Comparison of ENCODE assay signal across 8 mouse cellular contexts in genomic region chr6:3384816-3385215, GRCm38 (mm10). TPM values are rescaled to one million over a fixed set of nuclear protein-coding genes. Genes with fewer than 3 reads are reported as not detected.
DNase-seq lines count a peak whose midpoint lies in the region; ATAC-seq and TF ChIP-seq lines count a peak whose summit lies in the region.
"Not testable (repeated sequence)": the region's sequence is repeated elsewhere in the genome, so short reads cannot be mapped to it uniquely, and the experiment has no call there.
"Had no signal": no experiment of that assay in that cellular context is flagged by ENCODE, and none has a peak within 500 bp of the region (broad histone marks: within the 10 kb centered on the region; RNA-seq: fewer than 3 reads in every experiment).

No protein-coding gene starts in this region.

- H3K4me3 ChIP-seq in kidney, adult 2 months (ENCODE audit: insufficient read depth, low read depth, low read length); kidney, postnatal 0 days (replicated peaks; ENCODE audit: low read depth, low read length); liver, embryonic 14.5 days (ENCODE audit: insufficient read depth in 1 of 2, low read depth in 2 of 2, low read length in 2 of 2); lung, embryonic 16.5 days (ENCODE audit: low read length); stomach, embryonic 14.5 days (ENCODE audit: low read depth, low read length): not testable (repeated sequence)

- H3K9me3 ChIP-seq in kidney, postnatal 0 days (replicated peaks; ENCODE audit: low read length); liver, embryonic 14.5 days (ENCODE audit: control insufficient read depth, low read length); lung, embryonic 16.5 days (ENCODE audit: control insufficient read depth, low read length); stomach, embryonic 14.5 days (ENCODE audit: control insufficient read depth, low read depth, low read length): not testable (repeated sequence)

- not testable (repeated sequence) for TF ChIP-seq POLR2A in kidney, adult 2 months (IDR thresholded peaks at IDR 0.05; ENCODE audit: low read depth, low read length)

- DNase-seq in kidney, adult 2 months = peak; percentile 72
- DNase-seq in kidney, postnatal 0 days (ENCODE audit: low spot score); liver, embryonic 14.5 days (ENCODE audit: low read depth in 3 of 3, low spot score in 3 of 3): not testable (repeated sequence)

- not testable (repeated sequence) for H3K36me3 ChIP-seq in kidney, adult 2 months (ENCODE audit: control insufficient read depth, insufficient read depth, low read length); kidney, postnatal 0 days (ENCODE audit: insufficient read depth, low read length); liver, embryonic 14.5 days (replicated peaks; ENCODE audit: control insufficient read depth, insufficient read depth, low read depth); lung, embryonic 16.5 days (ENCODE audit: control insufficient read depth, insufficient read depth, low read length); stomach, embryonic 14.5 days (ENCODE audit: control insufficient read depth, insufficient read depth, low read length)

- not testable (repeated sequence) for TF ChIP-seq CTCF in kidney, adult 2 months (conservative IDR thresholded peaks at IDR 0.05; ENCODE audit: insufficient read depth, insufficient read length, low read depth, low read length); kidney, postnatal 0 days (IDR thresholded peaks at IDR 0.05; ENCODE audit: low read depth); liver, embryonic 14.5 days (IDR thresholded peaks at IDR 0.05; ENCODE audit: low read depth)

- peak; percentile 14 for ATAC-seq in activated CD4-positive, CD25-positive, alpha-beta regulatory T cell, adult 4 months
- ATAC-seq in hematopoietic stem cell, adult 5-6 weeks (replicated peaks in 1 of 2; ENCODE audit: insufficient read depth in 1 of 2, low FRiP score in 2 of 2, low TSS enrichment in 1 of 2, low read depth in 1 of 2, poor library complexity in 2 of 2, severe bottlenecking in 2 of 2) = peak; percentile 54 to 66
- peak; percentile 89 for ATAC-seq in kidney, postnatal 0 days (replicated peaks; ENCODE audit: low FRiP score, low read depth)
- ATAC-seq in liver, embryonic 14.5 days (ENCODE audit: insufficient read depth) = peak; percentile 28; the same call in 1 of the 2 replicates
- peak; percentile 74 for ATAC-seq in lung, embryonic 16.5 days (ENCODE audit: low read depth)
- peak; percentile 75 for ATAC-seq in stomach, embryonic 14.5 days (ENCODE audit: insufficient number of reproducible peaks, insufficient read depth, low FRiP score, low read depth)

- not testable (repeated sequence) for H3K27me3 ChIP-seq in kidney, adult 2 months (replicated peaks; ENCODE audit: control insufficient read depth, insufficient read depth, low read length); kidney, postnatal 0 days (ENCODE audit: insufficient read depth, low read length); liver, embryonic 14.5 days (ENCODE audit: control insufficient read depth, insufficient read depth, low read length); lung, embryonic 16.5 days (ENCODE audit: control insufficient read depth, insufficient read depth, low read depth, low read length); stomach, embryonic 14.5 days (ENCODE audit: control insufficient read depth, insufficient read depth, low read length)

- peak overlapping the region; percentile 60; the same call in 1 of the 2 replicates for H3K27ac ChIP-seq in kidney, adult 2 months (ENCODE audit: insufficient read depth, low read depth, low read length)
- H3K27ac ChIP-seq in kidney, postnatal 0 days; liver, embryonic 14.5 days; lung, embryonic 16.5 days (ENCODE audit: low read length); stomach, embryonic 14.5 days (ENCODE audit: low read length): not testable (repeated sequence)

- H3K4me2 ChIP-seq in kidney, postnatal 0 days (ENCODE audit: low read length); liver, embryonic 14.5 days (ENCODE audit: low read depth); lung, embryonic 16.5 days (ENCODE audit: low read depth, low read length); stomach, embryonic 14.5 days (replicated peaks; ENCODE audit: low read depth, low read length): not testable (repeated sequence)

- not testable (repeated sequence) for H3K9ac ChIP-seq in kidney, postnatal 0 days (ENCODE audit: low read depth, low read length); liver, embryonic 14.5 days (replicated peaks); lung, embryonic 16.5 days (ENCODE audit: low read length); stomach, embryonic 14.5 days (replicated peaks; ENCODE audit: low read depth, low read length)

- not testable (repeated sequence) for TF ChIP-seq EP300 in liver, embryonic 14.5 days (IDR thresholded peaks at IDR 0.05; ENCODE audit: low read depth)

- H3K4me1 ChIP-seq in kidney, adult 2 months (ENCODE audit: control insufficient read depth, insufficient read depth, low read length); kidney, postnatal 0 days (replicated peaks; ENCODE audit: insufficient read depth, low read length); liver, embryonic 14.5 days (replicated peaks; ENCODE audit: control insufficient read depth in 2 of 2, insufficient read depth in 2 of 2, low read length in 1 of 2); lung, embryonic 16.5 days (replicated peaks; ENCODE audit: control insufficient read depth, insufficient read depth, low read length); stomach, embryonic 14.5 days (ENCODE audit: control insufficient read depth, insufficient read depth, low read length): not testable (repeated sequence)

RNA-seq across cellular contexts. Expression of gene Samd9l, which starts 14.6 kb away (rescaled TPM):
- 100 to 1,000 TPM; 100 to 115 TPM for polyA plus RNA-seq in activated CD4-positive, CD25-positive, alpha-beta regulatory T cell, adult 4 months (2017; shearing (Covaris generic))
- 74.7 and 101 TPM in 2 replicates for total RNA-seq in hematopoietic stem cell, adult 5-6 weeks (2017)
- 8.5 and 12.6 TPM in 2 replicates for polyA plus RNA-seq in kidney, adult 2 months (2012; rRNA removed)
- 14.9 and 17.3 TPM in 2 replicates for polyA plus RNA-seq in kidney, postnatal 0 days (2015; fragmentation: Nextera tagmentation; extraction: Ambion mirVana)
- polyA plus RNA-seq in liver, embryonic 14.5 days (2012; rRNA removed) = 0.81 and 1.5 TPM in 2 replicates
- polyA plus RNA-seq in liver, embryonic 14.5 days (2014; fragmentation: Nextera tagmentation; extraction: Ambion mirVana) = 2.7 and 3.7 TPM in 2 replicates
- 8.3 and 9.6 TPM in 2 replicates for polyA plus RNA-seq in lung, embryonic 16.5 days (2015; fragmentation: Nextera tagmentation; extraction: Ambion mirVana)
- 14.5 and 14.6 TPM in 2 replicates for polyA plus RNA-seq in stomach, embryonic 14.5 days (2014; fragmentation: Nextera tagmentation; extraction: Ambion mirVana)
- polyA plus RNA-seq: erythroblast, embryonic 14.5 days had no signal

Comparison
In these comparisons a context has a peak if more than half of its experiments do, and no peak if none do; other contexts are left out.
1. ATAC-seq: peak in every context shown above with its lines; median percentile 89 in kidney, postnatal 0 days; 75 in stomach, embryonic 14.5 days; 74 in lung, embryonic 16.5 days; 60 in hematopoietic stem cell, adult 5-6 weeks; 28 in liver, embryonic 14.5 days; 14 in activated CD4-positive, CD25-positive, alpha-beta regulatory T cell, adult 4 months.